Mouse (Mus musculus) limb, embryonic 15.5 days (tissue): Measurements from ENCODE around the gene Kcnk1. TPM values are rescaled to one million over a fixed set of nuclear protein-coding genes. Genes with fewer than 3 reads are reported as not detected.

ENCODE experiments used
- ATAC-seq: fragments of 200-750 bp; cut with Nextera tagmentation; 2 replicates; pipeline ENCODE4 v1.8.0; 2017; ENCODE audit warnings: low read depth, moderate TSS enrichment; ENCODE audit not compliant: insufficient number of reproducible peaks, low FRiP score, low TSS enrichment
- H3K27ac ChIP-seq: fragments of 300-500 bp; sonication (generic); 2 replicates; pipeline ENCODE4 v1.5.1; 2015; ENCODE audit warnings: moderate library complexity, mild to moderate bottlenecking, inconsistent platforms
- H3K27me3 ChIP-seq: fragments of 300-500 bp; sonication (generic); 2 replicates; pipeline ENCODE4 v1.6.1; 2015; ENCODE audit warnings: inconsistent platforms
- H3K36me3 ChIP-seq: fragments of 300-500 bp; sonication (generic); 2 replicates; pipeline ENCODE4 v1.6.1; 2015; ENCODE audit warnings: inconsistent platforms
- H3K4me1 ChIP-seq: fragments of 300-500 bp; sonication (generic); 2 replicates; pipeline ENCODE4 v1.6.1; 2015; ENCODE audit warnings: inconsistent platforms
- H3K4me2 ChIP-seq: fragments of 300-500 bp; sonication (generic); 2 replicates; pipeline ENCODE4 v1.6.1; 2015; ENCODE audit warnings: mild to moderate bottlenecking, inconsistent platforms
- H3K4me3 ChIP-seq: fragments of 300-500 bp; sonication (generic); 2 replicates; pipeline ENCODE4 v1.5.1; 2015; ENCODE audit warnings: mild to moderate bottlenecking, inconsistent platforms
- H3K9ac ChIP-seq: fragments of 300-500 bp; sonication (generic); 2 replicates; pipeline ENCODE4 v1.6.1; 2015; ENCODE audit warnings: inconsistent platforms
- H3K9me3 ChIP-seq: fragments of 300-500 bp; sonication (generic); 2 replicates; pipeline ENCODE4 v1.6.1; 2016; ENCODE audit warnings: inconsistent platforms
- WGBS: fragments of 180-500 bp; shearing (Covaris S2); methylation state at CpG from one replicate; pipeline ENCODE4 v1.1.7; 2015; 5-methylcytosine and 5-hydroxymethylcytosine counted together
- polyA plus RNA-seq: library from polyadenylated mRNA; unstranded; fragments of >200 nt; fragmentation: Nextera tagmentation; extraction: Ambion mirVana; gene quantifications from 2 replicates; pipeline ENCODE4 v1.2.1, GENCODE M21; 2015

Kcnk1 gene
- polyA plus RNA-seq, 1 experiment from 2014 or later = 25.8 TPM

DNA sequence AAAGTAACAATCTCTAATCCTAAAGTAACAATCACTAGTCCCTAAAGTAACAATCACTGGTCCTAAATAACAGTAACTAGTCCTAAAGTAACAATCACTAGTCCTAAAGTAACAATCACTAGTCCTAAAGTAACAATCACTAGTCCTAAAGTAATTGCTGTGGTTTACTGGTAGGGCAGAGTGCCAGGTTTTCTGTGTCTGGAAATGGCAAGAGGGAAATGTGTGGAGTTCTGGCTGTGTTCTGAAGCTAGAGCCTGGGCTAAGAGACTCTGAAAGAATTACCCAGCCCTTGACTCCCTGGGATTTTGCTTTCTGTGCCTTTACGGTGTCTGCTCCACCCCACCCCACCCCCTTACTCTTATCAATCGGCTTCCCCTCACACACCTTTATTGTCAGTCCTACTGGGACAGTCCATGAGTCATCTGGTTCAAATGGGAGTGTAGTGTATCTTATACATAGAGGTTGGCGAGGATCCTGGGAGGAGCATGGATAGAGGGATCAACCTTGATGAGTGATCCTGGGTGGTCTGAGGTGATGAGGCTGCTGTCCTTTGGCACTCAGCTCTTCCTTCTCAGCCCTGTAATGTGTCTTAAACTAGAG, 28.8 kb downstream of the Kcnk1 start:
- Histone ChIP-seq H3K9ac (no peak overlapping the region), H3K36me3 (no peaks in the 10 kb centered on the region), H3K4me1 (peaks cover 11% of the 10 kb centered on the region; the same call in 1 of the 2 replicates), H3K9me3 (no peaks in the 10 kb centered on the region), H3K27ac (no peak overlapping the region), H3K4me3 (no peak overlapping the region), H3K4me2 (no peak overlapping the region), H3K27me3 (no peaks in the 10 kb centered on the region)
- 60% methylated on average over 3 of the region's 3 CpGs for WGBS
- ATAC-seq = no peak

DNA sequence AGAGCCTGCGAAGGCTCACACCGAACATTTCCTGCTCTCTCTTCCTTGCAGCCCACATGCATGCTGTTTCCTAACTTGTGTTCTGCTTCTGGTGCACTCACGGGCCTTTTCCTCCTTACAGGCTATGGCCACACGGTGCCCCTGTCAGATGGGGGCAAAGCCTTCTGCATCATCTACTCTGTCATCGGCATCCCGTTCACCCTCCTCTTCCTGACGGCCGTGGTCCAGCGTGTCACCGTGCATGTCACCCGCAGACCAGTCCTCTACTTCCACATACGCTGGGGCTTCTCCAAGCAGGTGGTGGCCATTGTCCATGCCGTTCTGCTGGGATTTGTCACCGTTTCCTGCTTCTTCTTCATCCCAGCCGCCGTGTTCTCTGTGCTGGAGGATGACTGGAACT, 29.9 kb downstream of the Kcnk1 start:
- Histone ChIP-seq H3K4me1 (peaks cover 11% of the 10 kb centered on the region; the same call in 1 of the 2 replicates), H3K4me3 (no peak overlapping the region), H3K4me2 (no peak overlapping the region), H3K27ac (no peak overlapping the region), H3K27me3 (no peaks in the 10 kb centered on the region), H3K36me3 (no peaks in the 10 kb centered on the region), H3K9me3 (no peaks in the 10 kb centered on the region), H3K9ac (no peak overlapping the region)
- no peak for ATAC-seq
- WGBS = 91% methylated on average over 16 of the region's 16 CpGs

DNA sequence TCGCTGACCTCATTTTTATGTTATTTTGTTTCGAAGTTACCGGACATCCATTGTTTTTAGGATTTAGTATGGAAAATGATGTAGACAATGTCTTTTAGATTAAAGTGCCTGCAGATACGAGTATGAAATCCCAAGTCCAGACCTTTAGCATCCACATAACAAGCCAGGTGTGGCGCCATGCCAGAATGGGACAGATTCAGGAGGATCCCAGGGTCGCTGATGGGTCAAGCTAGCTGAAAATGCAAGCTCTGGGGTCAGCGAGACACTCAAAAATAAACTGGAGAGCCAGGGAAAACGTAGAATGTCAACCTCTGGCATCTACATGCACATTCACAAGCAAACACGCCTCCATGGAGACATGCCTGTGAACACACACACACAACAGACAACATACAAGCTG, 31.2 kb downstream of the Kcnk1 start:
- Histone ChIP-seq H3K9ac (no peak overlapping the region), H3K36me3 (0 out of 2 replicates have a peak, but pooled peaks cover 5% of the 10 kb centered on the region), H3K27me3 (no peaks in the 10 kb centered on the region), H3K4me2 (no peak overlapping the region), H3K27ac (no peak overlapping the region; the same call in 1 of the 2 replicates), H3K9me3 (no peaks in the 10 kb centered on the region), H3K4me3 (no peak overlapping the region), H3K4me1 (peaks cover 11% of the 10 kb centered on the region; the same call in 1 of the 2 replicates)
- 85% methylated on average over 9 of the region's 9 CpGs for WGBS
- ATAC-seq = no peak

GRCm38 (mm10) chr8:126026584-126026983, 31.6 kb downstream of the Kcnk1 start:
- Histone ChIP-seq H3K27ac (no peak overlapping the region; the same call in 1 of the 2 replicates), H3K4me2 (no peak overlapping the region), H3K9me3 (no peaks in the 10 kb centered on the region), H3K36me3 (0 out of 2 replicates have a peak, but pooled peaks cover 5% of the 10 kb centered on the region), H3K9ac (no peak overlapping the region), H3K4me3 (no peak overlapping the region), H3K4me1 (peaks cover 11% of the 10 kb centered on the region; the same call in 1 of the 2 replicates), H3K27me3 (no peaks in the 10 kb centered on the region)
- ATAC-seq = no peak
- WGBS = 51% methylated on average over 9 of the region's 9 CpGs

DNA sequence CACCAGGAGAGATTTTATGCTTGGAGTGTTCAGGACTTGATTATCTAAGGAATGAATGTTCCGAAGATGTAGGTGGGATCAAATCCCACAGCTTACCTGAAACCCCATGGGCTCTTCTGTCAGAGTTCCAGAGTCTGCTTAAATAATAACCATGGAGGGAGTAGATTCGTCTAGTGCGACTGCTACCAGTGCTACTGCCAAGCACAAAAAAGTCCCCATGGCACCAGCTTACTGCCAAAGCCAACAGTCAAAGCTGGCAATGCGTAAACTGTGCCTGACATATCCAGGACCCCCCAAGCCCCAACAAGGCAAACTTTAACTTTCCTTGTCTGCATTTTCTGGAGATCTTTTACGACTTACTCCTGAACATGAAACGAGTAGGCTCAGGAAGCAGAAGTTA, 32.5 kb downstream of the Kcnk1 start:
- H3K4me2 ChIP-seq = no peak overlapping the region
- no peak overlapping the region for H3K27ac ChIP-seq
- H3K4me1 ChIP-seq = peaks cover 11% of the 10 kb centered on the region; the same call in 1 of the 2 replicates
- WGBS = 48% methylated on average over 6 of the region's 6 CpGs
- no peaks in the 10 kb centered on the region for H3K9me3 ChIP-seq
- H3K4me3 ChIP-seq = no peak overlapping the region
- no peaks in the 10 kb centered on the region for H3K27me3 ChIP-seq
- ATAC-seq = no peak
- H3K36me3 ChIP-seq = 0 out of 2 replicates have a peak, but pooled peaks cover 5% of the 10 kb centered on the region
- H3K9ac ChIP-seq = no peak overlapping the region

DNA sequence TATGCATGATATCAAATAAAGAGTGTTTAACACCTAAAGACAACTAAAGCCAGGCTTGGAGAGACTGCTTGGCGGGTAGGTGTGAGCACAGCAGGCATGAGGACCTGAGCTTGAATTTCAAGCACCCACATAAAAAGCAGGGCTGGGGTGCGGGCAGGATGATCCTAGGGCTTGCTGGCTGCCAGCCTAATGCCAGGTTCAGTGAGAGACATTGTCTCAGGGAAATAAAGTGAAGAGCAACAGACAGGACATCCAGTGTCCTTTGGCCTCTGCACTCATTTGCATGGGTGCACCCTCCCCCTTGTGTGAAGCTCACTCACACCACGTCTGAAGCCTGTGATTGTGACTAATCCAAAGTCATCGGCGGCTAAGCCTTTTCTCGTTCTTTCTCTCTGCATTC, 34.0 kb downstream of the Kcnk1 start:
- H3K9ac ChIP-seq = no peak overlapping the region
- peaks cover 18% of the 10 kb centered on the region; the same call in 1 of the 2 replicates for H3K4me1 ChIP-seq
- H3K4me2 ChIP-seq = no peak overlapping the region
- no peak for ATAC-seq
- H3K9me3 ChIP-seq = no peaks in the 10 kb centered on the region
- 68% methylated on average over 6 of the region's 6 CpGs for WGBS
- H3K27ac ChIP-seq = no peak overlapping the region
- H3K36me3 ChIP-seq = 0 out of 2 replicates have a peak, but pooled peaks cover 5% of the 10 kb centered on the region
- no peaks in the 10 kb centered on the region for H3K27me3 ChIP-seq
- H3K4me3 ChIP-seq = no peak overlapping the region

- Histone ChIP-seq H3K27ac (no peak overlapping the region), H3K36me3 (0 out of 2 replicates have a peak, but pooled peaks cover 5% of the 10 kb centered on the region), H3K27me3 (no peaks in the 10 kb centered on the region), H3K9ac (no peak overlapping the region), H3K9me3 (no peaks in the 10 kb centered on the region), H3K4me2 (no peak overlapping the region), H3K4me3 (no peak overlapping the region), H3K4me1 (peaks cover 7% of the 10 kb centered on the region; the same call in 1 of the 2 replicates)
- 52% methylated on average over 6 of the region's 6 CpGs for WGBS
- ATAC-seq = no peak
These were observed 37.8 kb downstream of the Kcnk1 start for GRCm38 (mm10) chr8:126032776-126033175.

DNA sequence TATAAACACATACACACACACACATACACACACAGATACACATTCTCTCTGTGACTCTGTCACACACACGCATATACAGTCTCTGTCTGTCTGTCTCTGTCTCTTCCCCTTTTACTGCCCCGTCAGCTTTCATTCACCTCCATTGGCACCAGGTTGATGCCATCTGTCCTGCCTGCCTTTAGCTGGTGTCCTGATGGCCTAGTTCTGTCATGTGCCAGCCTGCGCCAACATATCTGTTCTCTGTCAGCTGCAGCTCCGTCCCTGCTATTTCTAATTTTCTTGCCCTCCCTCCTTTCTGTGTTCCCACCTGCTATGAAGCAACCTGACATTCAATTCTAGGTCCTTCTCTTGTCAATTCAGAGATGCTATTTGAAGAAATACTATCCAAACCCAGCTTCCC, 40.1 kb downstream of the Kcnk1 start:
- Histone ChIP-seq H3K27me3 (no peaks in the 10 kb centered on the region), H3K36me3 (0 out of 2 replicates have a peak, but pooled peaks cover 5% of the 10 kb centered on the region), H3K4me3 (no peak overlapping the region), H3K4me2 (no peak overlapping the region), H3K4me1 (peaks cover 7% of the 10 kb centered on the region; the same call in 1 of the 2 replicates), H3K27ac (no peak overlapping the region), H3K9me3 (no peaks in the 10 kb centered on the region), H3K9ac (no peak overlapping the region)
- 83% methylated on average over 4 of the region's 4 CpGs for WGBS
- ATAC-seq = no peak

GRCm38 (mm10) chr8:126036340-126036739, 41.4 kb downstream of the Kcnk1 start:
- ATAC-seq = no peak
- no peaks in the 10 kb centered on the region for H3K27me3 ChIP-seq
- no peaks in the 10 kb centered on the region for H3K9me3 ChIP-seq
- no peak overlapping the region for H3K4me2 ChIP-seq
- no peak overlapping the region for H3K9ac ChIP-seq
- WGBS = 67% methylated on average over 5 of the region's 5 CpGs
- no peaks in the 10 kb centered on the region for H3K36me3 ChIP-seq
- H3K4me3 ChIP-seq = no peak overlapping the region
- H3K27ac ChIP-seq = no peak overlapping the region
- peaks cover 7% of the 10 kb centered on the region; the same call in 1 of the 2 replicates for H3K4me1 ChIP-seq

- no peaks in the 10 kb centered on the region for H3K36me3 ChIP-seq
- WGBS = 88% methylated on average over 4 of the region's 4 CpGs
- H3K27me3 ChIP-seq = no peaks in the 10 kb centered on the region
- no peak overlapping the region for H3K27ac ChIP-seq
- no peak for ATAC-seq
- H3K4me3 ChIP-seq = no peak overlapping the region
- no peak overlapping the region for H3K4me2 ChIP-seq
- H3K9me3 ChIP-seq = no peaks in the 10 kb centered on the region
- H3K4me1 ChIP-seq = no peaks in the 10 kb centered on the region
- H3K9ac ChIP-seq = no peak overlapping the region
These were observed 50.8 kb downstream of the Kcnk1 start for GRCm38 (mm10) chr8:126045751-126046150.

DNA sequence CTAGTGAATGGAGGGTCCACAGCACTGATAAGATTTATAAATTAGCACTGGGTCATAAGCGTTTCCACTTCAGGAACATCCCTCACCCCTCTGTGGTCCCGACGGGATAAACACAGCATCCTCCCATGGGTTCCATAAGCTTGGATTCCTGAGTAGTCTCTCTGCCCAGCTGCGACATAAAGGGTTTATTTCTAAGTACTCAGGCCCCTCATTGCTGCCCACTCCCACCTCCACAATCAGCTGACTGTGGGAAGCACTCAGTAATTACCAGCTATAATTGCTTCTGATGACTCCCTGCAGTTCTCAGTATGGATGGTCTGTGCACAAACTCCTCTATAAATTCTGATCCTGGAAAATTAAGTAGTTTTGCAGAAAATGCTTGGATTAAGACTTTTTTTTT, 58.9 kb downstream of the Kcnk1 start:
- no peak overlapping the region for H3K4me3 ChIP-seq
- H3K36me3 ChIP-seq = no peaks in the 10 kb centered on the region
- no peaks in the 10 kb centered on the region for H3K9me3 ChIP-seq
- H3K27me3 ChIP-seq = no peaks in the 10 kb centered on the region
- WGBS = 58% methylated on average over 4 of the region's 4 CpGs
- no peaks in the 10 kb centered on the region for H3K4me1 ChIP-seq
- no peak overlapping the region for H3K27ac ChIP-seq
- no peak for ATAC-seq
- no peak overlapping the region for H3K9ac ChIP-seq
- no peak overlapping the region for H3K4me2 ChIP-seq

- Histone ChIP-seq H3K36me3 (no peaks in the 10 kb centered on the region), H3K4me3 (no peak overlapping the region), H3K9ac (no peak overlapping the region), H3K9me3 (no peaks in the 10 kb centered on the region), H3K27ac (no peak overlapping the region), H3K4me2 (no peak overlapping the region), H3K27me3 (no peaks in the 10 kb centered on the region), H3K4me1 (no peaks in the 10 kb centered on the region)
- WGBS = 87% methylated on average over 4 of the region's 4 CpGs
- ATAC-seq = no peak
These were observed 63.9 kb downstream of the Kcnk1 start for GRCm38 (mm10) chr8:126058876-126059275.
